Mouse (Mus musculus) ES-E14 (cell line): Measurements from ENCODE around the gene Ngp. TPM values are rescaled to one million over a fixed set of nuclear protein-coding genes. Genes with fewer than 3 reads are reported as not detected.

Experiments used
- DNase-seq: peaks from one replicate; pipeline ENCODE4 v3.0.0-alpha.2; 2013; ENCODE audit warnings: low read depth, low spot score
- H3K27ac ChIP-seq: 2 replicates; pipeline ENCODE4 v1.5.1; 2012; ENCODE audit warnings: low read depth, mild to moderate bottlenecking, low read length, moderate library complexity, mixed read lengths; ENCODE audit not compliant: poor library complexity, insufficient read depth, severe bottlenecking
- H3K36me3 ChIP-seq: 2 replicates; pipeline ENCODE4 v1.6.1; 2012; ENCODE audit warnings: mild to moderate bottlenecking, low read length, moderate library complexity, mixed read lengths; ENCODE audit not compliant: control insufficient read depth, poor library complexity, insufficient read depth, severe bottlenecking
- H3K4me1 ChIP-seq, 2 experiments: fragments of 150-350 bp in 1 of 2; sonication (generic) in 1 of 2; 2 replicates each; pipeline ENCODE4 v1.6.1; 2012; ENCODE audit warnings: low read length in 2 of 2, mild to moderate bottlenecking in 1 of 2, mixed read lengths in 1 of 2; ENCODE audit not compliant: control insufficient read depth in 2 of 2, insufficient read depth in 2 of 2, poor library complexity in 1 of 2
- H3K4me3 ChIP-seq, 2 experiments: fragments of 150-350 bp in 1 of 2; sonication (generic) in 1 of 2; 2 replicates each; pipeline ENCODE4 v1.5.1; 2012; ENCODE audit warnings: low read length in 2 of 2, low read depth in 1 of 2, mild to moderate bottlenecking in 1 of 2, mixed read lengths in 1 of 2; ENCODE audit not compliant: insufficient read depth in 1 of 2, poor library complexity in 1 of 2, severe bottlenecking in 1 of 2
- H3K9ac ChIP-seq: 2 replicates; pipeline ENCODE4 v1.6.1; 2012; ENCODE audit warnings: low read depth, mild to moderate bottlenecking, low read length, mixed read lengths; ENCODE audit not compliant: poor library complexity, insufficient read depth, severe bottlenecking
- H3K9me3 ChIP-seq: fragments of 150-350 bp; sonication (generic); 2 replicates; pipeline ENCODE4 v1.6.1; 2012; ENCODE audit warnings: low read depth, mild to moderate bottlenecking, low read length; ENCODE audit not compliant: control insufficient read depth, insufficient read depth
- CHD2 ChIP-seq: IDR thresholded peaks from 2 replicates; pipeline ENCODE4 v1.6.1; 2014; ENCODE audit warnings: mild to moderate bottlenecking, low read depth, low read length, inconsistent platforms
- HCFC1 ChIP-seq: IDR thresholded peaks from 2 replicates; pipeline ENCODE4 v1.6.1; 2012; ENCODE audit warnings: low read length, inconsistent platforms, borderline replicate concordance; ENCODE audit not compliant: insufficient read depth
- MAFK ChIP-seq: IDR thresholded peaks from 2 replicates; pipeline ENCODE4 v1.6.1; 2014; ENCODE audit warnings: mild to moderate bottlenecking, low read depth, low read length, inconsistent platforms; ENCODE audit not compliant: insufficient read depth
- ZC3H11A ChIP-seq: IDR thresholded peaks from 2 replicates; pipeline ENCODE4 v1.6.1; 2012; ENCODE audit warnings: low read depth, mild to moderate bottlenecking, inconsistent platforms, low read length, borderline replicate concordance
- ZNF384 ChIP-seq: IDR thresholded peaks from 2 replicates; pipeline ENCODE4 v1.6.1; 2012; ENCODE audit warnings: low read depth, low read length, inconsistent platforms
- in situ Hi-C, 2 experiments: fragments of 600-800 bp; cut with MboI; formaldehyde crosslinking; loops; one replicate each; pipeline ENCODE4 v1.15.1; 2025; ENCODE audit warnings: low sequenced_read_pairs in 2 of 2, inconsistent platforms in 1 of 2; ENCODE audit not compliant: unreplicated experiment in 2 of 2
- total RNA-seq: library from RNA; depleted of rRNA; stranded (reverse); fragments of 300-350 nt; gene quantifications from 2 replicates; pipeline ENCODE4 v1.2.3, GENCODE M21; 2012

Gene Ngp
- total RNA-seq, 1 experiment = not detected

GRCm38 (mm10) chr9:110440559-110440958 is 21.0 kb downstream of the Ngp start:
- DNase-seq = no peak
- Histone ChIP-seq H3K27ac (no peak overlapping the region), H3K4me3 (no peak overlapping the region), H3K36me3 (no peaks in the 10 kb centered on the region), H3K4me1 (no peaks in the 10 kb centered on the region), H3K9me3 (no peaks in the 10 kb centered on the region), H3K9ac (no peak overlapping the region)
- in situ Hi-C loops = no loop called here
- TF ChIP-seq HCFC1 (no peak), CHD2 (no peak), MAFK (no peak), ZNF384 (no peak), ZC3H11A (no peak)

DNA sequence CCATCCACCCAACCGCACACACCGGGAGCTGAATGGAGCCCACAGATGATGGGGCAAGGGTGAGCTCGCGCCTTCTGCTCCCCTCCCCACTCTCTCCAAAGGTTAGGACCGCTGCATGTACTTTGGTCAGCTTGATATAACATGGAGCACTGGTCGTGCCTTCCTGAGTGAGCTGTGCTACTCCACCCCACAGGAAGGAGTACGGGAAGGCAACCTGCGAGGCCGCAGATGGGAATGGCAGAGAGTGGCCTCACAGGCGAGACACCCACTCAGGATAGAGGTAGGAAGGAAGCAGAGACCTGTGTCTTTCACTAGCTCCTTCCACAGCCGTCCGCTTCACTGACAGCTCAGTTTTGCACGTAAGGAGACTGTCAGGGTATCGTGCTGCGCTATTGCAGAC is 28.8 kb downstream of the Ngp start:
- in situ Hi-C loops = no loop called here
- Histone ChIP-seq H3K36me3 (peaks cover 2% of the 10 kb centered on the region; the same call in 1 of the 2 replicates), H3K27ac (no peak overlapping the region), H3K9ac (no peak overlapping the region), H3K9me3 (no peaks in the 10 kb centered on the region), H3K4me1 (no peaks in the 10 kb centered on the region), H3K4me3 (no peak overlapping the region)
- TF ChIP-seq ZNF384 (no peak), CHD2 (no peak), HCFC1 (no peak), MAFK (no peak), ZC3H11A (no peak)
- DNase-seq = no peak

GRCm38 (mm10) chr9:110448857-110449617 is 29.5 kb downstream of the Ngp start:
- Histone ChIP-seq H3K4me1 (no peaks in the 10 kb centered on the region), H3K4me3 (no peak overlapping the region), H3K9ac (no peak overlapping the region), H3K27ac (no peak overlapping the region), H3K9me3 (no peaks in the 10 kb centered on the region), H3K36me3 (peaks cover 2% of the 10 kb centered on the region; the same call in 1 of the 2 replicates)
- peak; percentile 77 for DNase-seq
- TF ChIP-seq ZNF384 (no peak), HCFC1 (no peak), CHD2 (no peak), ZC3H11A (peak; percentile 31; the same call in 1 of the 2 replicates), MAFK (0 out of 2 replicates have a peak, but pooled peaks have one; percentile 9)
- in situ Hi-C loops = no loop called here

- Histone ChIP-seq H3K4me3 (no peak overlapping the region), H3K9ac (no peak overlapping the region), H3K4me1 (no peaks in the 10 kb centered on the region), H3K9me3 (no peaks in the 10 kb centered on the region), H3K27ac (no peak overlapping the region), H3K36me3 (peaks cover 4% of the 10 kb centered on the region; the same call in 1 of the 2 replicates)
- no peak for DNase-seq
- in situ Hi-C loops = no loop called here
- TF ChIP-seq HCFC1 (no peak), ZC3H11A (no peak), CHD2 (no peak)
Measured at GRCm38 (mm10) chr9:110452523-110452922, 33.0 kb downstream of the Ngp start.

DNA sequence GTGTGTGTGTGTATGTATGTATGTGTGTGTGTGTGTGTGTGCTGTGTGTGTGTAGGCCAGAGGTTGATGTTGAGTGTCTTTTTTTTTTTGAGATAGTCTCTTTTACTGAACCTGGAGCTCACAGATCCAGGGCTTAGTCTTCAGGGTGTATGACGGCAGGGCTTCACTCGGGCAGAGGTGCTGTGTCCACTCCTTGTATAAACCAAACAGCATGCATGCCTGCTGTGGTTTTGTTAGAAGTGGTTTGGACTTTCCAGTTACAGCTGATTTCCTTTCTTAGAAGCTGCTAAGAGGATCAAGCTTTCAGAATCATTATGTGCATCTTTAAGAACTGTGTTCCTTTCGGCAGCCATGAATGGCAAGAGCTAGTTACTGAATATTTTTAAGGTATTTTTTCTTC is 38.4 kb downstream of the Ngp start:
- Histone ChIP-seq H3K9me3 (no peaks in the 10 kb centered on the region), H3K4me3 (no peak overlapping the region), H3K4me1 (no peaks in the 10 kb centered on the region), H3K36me3 (peaks cover 2% of the 10 kb centered on the region; the same call in 1 of the 2 replicates), H3K9ac (no peak overlapping the region), H3K27ac (no peak overlapping the region)
- no peak for DNase-seq
- no peak for TF ChIP-seq HCFC1
- no peak for TF ChIP-seq CHD2
- no peak for TF ChIP-seq ZC3H11A
- no peak for TF ChIP-seq ZNF384
- TF ChIP-seq MAFK = no peak
- in situ Hi-C loops = no loop called here
